Mouse (Mus musculus) kidney, adult 2 months (tissue): ENCODE data around the gene Vps16.

Experiments
- CTCF ChIP-seq: fragments of 200-500 bp; conservative IDR thresholded peaks from 2 replicates; pipeline ENCODE4 v1.5.1; 2011; ENCODE audit warnings: low read depth, mild to moderate bottlenecking, control low read depth, low read length, moderate library complexity, mixed read lengths; ENCODE audit not compliant: insufficient read depth, insufficient read length
- POLR2A ChIP-seq: fragments of 200-500 bp; IDR thresholded peaks from one replicate; pipeline ENCODE4 v1.6.1; 2011; ENCODE audit warnings: low read depth, low read length, control low read depth

DNA sequence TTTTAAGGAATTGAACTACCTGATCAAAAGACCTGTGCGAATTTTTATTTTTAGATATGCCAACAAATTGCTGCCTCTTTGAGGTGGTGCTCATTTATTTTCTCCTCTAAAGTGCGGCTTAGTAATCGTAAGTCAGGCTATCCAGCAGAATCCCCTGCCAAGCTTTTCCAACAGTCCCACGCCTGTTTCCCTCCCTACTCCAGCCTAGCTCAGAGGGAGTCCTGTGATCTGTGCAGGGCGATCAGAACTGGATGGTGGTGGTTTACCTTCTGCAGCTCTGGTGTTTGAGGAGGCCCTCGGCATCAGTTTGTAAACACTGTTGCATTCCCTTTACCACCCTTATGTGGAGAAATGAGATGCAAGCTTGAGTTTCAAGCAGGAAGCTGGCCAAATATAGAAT lies 29.3 kb downstream of the Vps16 start:
- TF ChIP-seq POLR2A (no peak), CTCF (no peak)
